Mouse (Mus musculus) layer of hippocampus, postnatal 10 days (tissue): ENCODE measurements at regions not wholly inside any gene's neighbourhood (a gene's known extent, or its start where the extent isn't known, plus 50 kb on each side); places are given as distances from the start of the nearest gene placed in this dataset.

Experiments
- DNase-seq, 2 experiments: peaks; one replicate each; pipeline ENCODE4 v3.0.0; 2021; ENCODE audit warnings: low spot score in 2 of 2
- microRNA-seq, 2 experiments: library from miRNA; unstranded; fragments of <30 nt; microRNA quantifications; one replicate each; pipeline ENCODE4 v1.2.0; 2021

DNA sequence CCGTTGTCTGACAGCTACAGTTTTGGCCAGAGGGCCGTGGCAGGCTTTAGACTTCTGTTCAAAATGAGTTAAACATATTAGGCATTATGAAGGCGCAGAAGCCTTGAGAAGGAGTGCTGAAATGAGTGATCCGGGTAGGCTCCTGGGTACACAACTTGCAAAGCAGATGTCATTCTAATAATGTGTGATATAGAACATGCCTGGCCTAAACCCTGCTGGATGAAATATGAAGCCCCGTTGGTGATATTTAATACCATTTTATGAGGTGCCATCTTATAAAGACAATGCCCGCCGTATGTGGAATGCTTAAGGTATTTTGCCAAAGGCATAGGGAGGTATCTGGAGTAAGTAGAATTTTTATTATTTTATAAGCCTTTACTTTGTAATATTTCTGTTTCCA, 705.6 kb downstream of the Bcl11a start:
- DNase-seq: no peak

GRCm38 (mm10) chr11:24789120-24789519, 711.3 kb downstream of the Bcl11a start:
- no peak for DNase-seq

- peak; percentile 17 to 25 for DNase-seq
Measured at GRCm38 (mm10) chr11:24795510-24796211, 717.8 kb downstream of the Bcl11a start.

GRCm38 (mm10) chr11:24804623-24805023, 726.8 kb downstream of the Bcl11a start:
- peak; percentile 14 to 24 for DNase-seq

DNA sequence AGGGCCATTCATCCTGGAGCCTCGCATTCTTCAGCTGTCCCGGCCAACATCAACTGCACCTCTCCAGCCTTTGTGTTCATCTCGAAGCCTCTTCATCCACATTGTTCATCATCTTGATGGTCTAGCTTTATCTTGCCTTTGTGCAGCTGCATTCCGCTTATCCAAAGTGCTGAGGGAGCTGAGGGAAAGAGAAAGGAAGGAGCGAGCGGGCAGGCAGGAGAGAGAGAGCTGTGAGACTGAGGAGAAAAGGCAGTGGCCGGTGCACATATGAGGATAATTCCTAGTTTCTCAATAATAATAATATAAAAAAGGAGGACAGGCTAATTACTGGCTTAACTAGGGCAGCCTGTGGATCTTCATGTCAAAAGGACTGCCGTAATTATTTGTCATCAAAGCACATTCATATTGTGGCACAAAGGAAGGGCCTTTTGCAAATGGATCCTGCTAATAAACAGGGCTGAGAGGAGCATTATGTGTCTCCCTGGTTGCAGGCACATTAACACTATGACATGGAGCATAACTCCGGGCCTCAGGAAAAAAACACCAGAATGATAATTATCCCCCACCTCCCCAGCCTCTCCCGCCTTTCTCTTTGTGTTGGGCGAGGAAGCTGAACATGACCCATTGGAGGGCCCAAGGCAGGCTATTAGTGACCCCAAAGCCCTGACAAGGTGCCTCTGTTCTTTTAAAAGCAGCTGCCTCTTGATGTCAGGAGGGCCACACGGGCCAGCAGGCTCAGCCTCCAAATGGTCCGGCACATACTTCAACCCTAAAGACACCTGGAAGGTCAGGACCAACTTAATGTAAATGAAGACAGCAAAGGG, 751.9 kb downstream of the Bcl11a start:
- DNase-seq: no peak

- no peak for DNase-seq
Measured at GRCm38 (mm10) chr11:24830484-24830883, 752.6 kb downstream of the Bcl11a start.

DNA sequence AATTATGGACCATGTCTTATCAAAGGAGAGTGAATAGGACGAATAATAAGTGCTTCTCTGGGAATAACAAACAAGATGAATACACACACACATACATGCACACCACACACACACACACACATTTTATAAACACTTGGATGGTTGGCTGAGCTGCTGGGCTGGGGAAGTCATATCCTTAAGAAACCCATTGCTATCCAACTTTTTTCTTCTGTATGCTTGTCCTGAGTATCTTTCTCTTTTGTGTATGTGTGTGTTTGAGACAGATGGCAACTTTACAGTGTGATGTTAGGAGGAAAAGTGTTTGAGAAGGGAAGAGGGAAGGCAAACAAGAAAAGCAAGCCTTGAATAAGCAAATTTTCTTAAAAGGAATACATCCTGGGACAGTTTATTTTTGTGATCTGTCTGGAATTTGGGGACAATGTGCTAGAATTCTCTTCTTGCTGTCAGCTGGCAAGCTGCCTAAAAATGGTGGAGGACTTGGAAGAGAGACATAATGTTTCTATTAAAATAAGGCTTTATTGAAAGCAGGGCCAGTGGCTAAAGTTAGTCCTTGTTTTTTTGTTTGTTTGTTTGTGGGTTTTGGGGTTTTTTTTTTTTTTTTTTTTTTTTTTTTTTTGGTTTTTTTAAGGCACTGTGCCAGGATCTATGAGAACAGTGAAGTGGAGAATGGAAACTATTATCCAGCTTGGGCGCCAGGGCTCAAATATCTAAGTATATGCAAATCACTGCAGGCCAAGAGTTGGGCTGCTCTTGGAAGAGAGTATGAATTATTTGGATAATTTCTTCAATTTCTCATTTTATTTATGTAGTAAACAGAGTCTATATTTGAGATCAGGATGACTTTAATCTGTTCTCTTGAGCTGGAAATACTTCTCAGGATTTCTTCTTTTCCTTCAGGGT, 766.2 kb downstream of the Bcl11a start:
- no peak for DNase-seq

GRCm38 (mm10) chr11:24856991-24857390, 779.1 kb downstream of the Bcl11a start:
- DNase-seq: no peak

DNA sequence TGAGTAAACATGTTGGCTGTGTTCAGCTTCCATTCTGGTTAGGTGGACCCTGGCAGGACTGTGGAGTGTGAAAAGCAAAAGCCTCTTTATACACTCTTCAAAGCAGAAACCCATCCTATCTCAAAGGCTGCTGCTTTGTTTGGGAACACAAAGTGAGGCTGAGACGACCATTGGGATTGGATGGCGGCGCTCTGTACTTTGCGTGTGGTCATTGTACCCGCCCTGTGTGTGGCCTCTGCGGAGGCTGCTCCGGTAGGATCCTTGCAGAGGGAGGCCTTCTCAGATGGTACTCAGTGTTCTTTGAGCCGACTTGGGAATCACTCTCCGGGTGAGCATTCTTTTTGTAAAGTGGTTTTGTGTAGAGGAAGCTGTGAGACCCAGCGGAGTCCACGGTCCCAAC, 786.8 kb downstream of the Bcl11a start:
- DNase-seq: no peak

GRCm38 (mm10) chr11:24865067-24865796, 787.4 kb downstream of the Bcl11a start:
- DNase-seq: no peak

Small RNA genes in the stretch of these regions (microRNA-seq; reads per million reads assigned to microRNA genes)
- gene Gm25507: 0 reads per million in 2 experiments
